Mouse (Mus musculus): ENCODE measurements around the gene Ccdc185. TPM values are rescaled to one million over a fixed set of nuclear protein-coding genes. Genes with fewer than 3 reads are reported as not detected.

The Ccdc185 gene
- polyA plus RNA-seq (2012; rRNA removed), result not detected in 2 replicates

DNA sequence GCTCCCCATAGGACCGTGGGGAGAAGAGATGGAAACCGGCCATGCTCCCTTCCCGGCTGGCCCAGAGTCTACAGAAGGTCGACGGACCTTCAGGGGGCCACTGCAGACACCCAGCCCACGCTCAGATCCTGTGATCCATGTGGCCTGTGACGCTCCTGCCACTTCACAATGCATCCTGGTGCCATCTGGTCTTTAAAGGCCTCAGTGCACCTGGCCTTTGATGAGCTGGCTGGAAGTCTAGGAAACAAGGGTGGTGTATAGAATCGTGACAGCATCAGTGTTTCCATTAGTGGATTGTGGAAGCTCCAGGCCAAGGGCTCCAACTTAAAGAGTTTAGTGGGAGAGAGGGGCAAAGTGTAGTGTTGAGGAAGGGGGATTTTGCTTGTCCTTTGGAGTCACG is at the start of gene Ccdc185:
TSS of gene Ccdc185 (minus strand) at position 101 of the 400 bp plus-strand sequence.
- no peak for TF ChIP-seq POLR2A (IDR thresholded peaks at IDR 0.05; ENCODE audit: borderline replicate concordance, extremely low read depth, insufficient read depth, insufficient read length, poor library complexity, severe bottlenecking)
- no peak for TF ChIP-seq CTCF (IDR thresholded peaks at IDR 0.05; ENCODE audit: borderline replicate concordance, extremely low read depth, insufficient read depth, insufficient read length)
- no peak for DNase-seq (ENCODE audit: low read depth)

DNA sequence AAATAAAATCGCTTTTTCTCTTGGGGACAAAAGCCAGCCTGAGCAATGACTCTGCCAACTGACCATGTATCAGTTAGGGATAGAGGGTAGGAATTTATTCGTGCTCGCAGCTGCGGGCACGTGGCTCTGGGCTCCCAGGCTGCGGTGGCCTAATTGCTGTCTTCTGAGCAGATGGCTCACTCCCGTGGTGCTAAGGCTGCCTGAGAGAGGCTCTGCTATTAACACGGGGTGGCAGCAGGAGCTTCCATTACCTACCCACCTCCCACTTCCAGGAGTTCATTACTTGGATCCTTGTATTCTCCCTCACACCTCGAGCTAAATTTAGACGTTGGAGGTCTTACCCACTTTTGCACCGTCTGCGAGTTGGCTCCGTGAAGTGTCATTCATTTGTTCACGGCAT is 48.1 kb upstream of the Ccdc185 start:
- DNase-seq (ENCODE audit: low read depth), result peak; percentile 77
- TF ChIP-seq CTCF (IDR thresholded peaks at IDR 0.05; ENCODE audit: borderline replicate concordance, extremely low read depth, insufficient read depth, insufficient read length) (no peak), POLR2A (IDR thresholded peaks at IDR 0.05; ENCODE audit: borderline replicate concordance, extremely low read depth, insufficient read depth, insufficient read length, poor library complexity, severe bottlenecking) (no peak)

DNA sequence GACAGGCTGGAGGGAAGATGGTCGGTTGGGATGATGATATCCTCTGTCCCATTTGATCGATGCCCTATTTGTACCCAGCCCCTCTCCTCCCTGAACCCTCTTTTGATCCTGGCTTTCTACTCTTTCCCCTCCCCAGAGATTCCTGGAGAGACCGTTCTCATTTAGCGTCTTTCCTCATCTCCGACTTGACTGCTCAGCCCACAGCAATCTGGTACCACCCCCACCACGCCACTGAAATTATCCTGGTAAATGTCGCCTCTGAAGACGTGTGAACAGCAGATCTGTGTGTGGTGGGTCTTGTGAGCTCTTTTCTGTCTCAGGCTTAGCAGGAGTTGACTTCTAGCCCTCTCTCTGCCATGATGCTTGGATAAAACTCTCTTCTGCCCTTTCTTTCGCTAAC is 45.6 kb upstream of the Ccdc185 start:
- TF ChIP-seq POLR2A (IDR thresholded peaks at IDR 0.05; ENCODE audit: borderline replicate concordance, extremely low read depth, insufficient read depth, insufficient read length, poor library complexity, severe bottlenecking) (no peak), CTCF (IDR thresholded peaks at IDR 0.05; ENCODE audit: borderline replicate concordance, extremely low read depth, insufficient read depth, insufficient read length) (no peak)

DNA sequence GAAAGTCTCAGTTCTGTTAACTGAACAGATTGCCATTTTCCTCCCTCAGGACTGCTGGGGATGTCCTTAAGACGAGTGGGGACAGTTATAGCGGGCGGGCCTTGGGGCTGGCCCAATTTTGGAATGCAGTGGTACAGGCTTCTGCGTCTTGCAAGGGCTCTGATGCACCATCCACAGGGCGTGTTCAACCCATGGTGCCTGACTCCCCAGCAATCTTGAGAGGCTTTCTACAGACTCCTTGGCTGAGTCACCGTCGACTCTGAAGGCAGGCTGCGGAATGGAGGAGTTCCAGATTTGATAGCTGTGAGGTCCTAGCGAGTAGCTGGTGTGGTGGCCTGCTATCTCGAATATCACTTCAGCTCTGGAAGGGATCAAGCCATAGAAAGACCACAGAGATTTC is 45.2 kb upstream of the Ccdc185 start:
- no peak for TF ChIP-seq CTCF (IDR thresholded peaks at IDR 0.05; ENCODE audit: borderline replicate concordance, extremely low read depth, insufficient read depth, insufficient read length)
- TF ChIP-seq POLR2A (IDR thresholded peaks at IDR 0.05; ENCODE audit: borderline replicate concordance, extremely low read depth, insufficient read depth, insufficient read length, poor library complexity, severe bottlenecking), result no peak
- no peak for DNase-seq (ENCODE audit: low read depth)

More for the DNA sequence above, 45.6 kb upstream of the Ccdc185 start:
- DNase-seq (ENCODE audit: low read depth), result no peak

DNA sequence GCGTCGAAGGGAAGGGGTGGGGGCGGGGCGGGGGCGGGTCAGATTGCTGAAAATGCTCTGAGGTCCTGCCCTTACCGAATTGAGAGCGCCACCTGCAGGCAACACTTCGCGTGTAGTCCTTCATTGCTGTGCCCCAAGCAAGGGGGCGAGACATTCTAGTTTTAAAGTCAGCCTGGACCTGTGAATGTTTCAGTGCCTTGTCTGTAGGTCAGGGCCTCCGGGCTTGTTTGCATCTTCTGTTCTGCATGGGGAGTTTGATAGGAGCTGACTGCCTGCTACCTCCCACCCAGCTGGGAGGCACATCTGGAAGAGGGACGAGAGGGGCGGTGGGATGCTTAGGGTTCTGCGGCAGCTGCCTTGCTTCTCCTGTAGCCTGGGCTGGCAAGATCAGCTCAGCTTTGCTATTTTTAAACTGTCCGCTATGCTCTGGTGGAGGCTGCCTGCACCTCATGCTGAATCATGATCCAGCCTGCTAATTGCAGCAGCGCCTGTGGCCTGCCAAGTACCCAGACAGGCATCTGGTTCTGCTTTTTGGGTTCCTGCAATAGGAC is 43.6 kb upstream of the Ccdc185 start:
- DNase-seq (ENCODE audit: low read depth), result peak; percentile 63
- TF ChIP-seq POLR2A (IDR thresholded peaks at IDR 0.05; ENCODE audit: borderline replicate concordance, extremely low read depth, insufficient read depth, insufficient read length, poor library complexity, severe bottlenecking) (no peak), CTCF (IDR thresholded peaks at IDR 0.05; ENCODE audit: borderline replicate concordance, extremely low read depth, insufficient read depth, insufficient read length) (peak; percentile 57; the same call in 1 of the 2 replicates)

DNA sequence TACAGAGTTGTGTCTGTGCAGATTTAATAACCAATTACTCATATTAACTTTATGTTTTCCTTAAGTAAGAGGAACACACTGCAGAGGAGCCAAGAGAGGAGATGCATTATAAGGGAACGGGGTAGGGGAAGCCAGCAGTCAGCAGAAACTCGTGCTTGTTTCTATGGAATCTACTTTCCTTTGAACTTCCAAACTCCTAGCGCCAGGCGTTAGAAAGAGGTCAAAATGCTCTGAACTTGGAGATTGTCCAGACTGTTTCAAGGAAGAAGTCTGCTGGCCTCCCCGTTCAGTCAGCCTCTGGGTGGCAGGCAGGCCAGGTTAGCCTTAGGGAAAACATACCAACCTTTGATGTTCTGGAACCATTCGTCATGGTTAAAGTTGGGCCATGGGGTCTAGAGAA is 39.9 kb upstream of the Ccdc185 start:
- TF ChIP-seq POLR2A (IDR thresholded peaks at IDR 0.05; ENCODE audit: borderline replicate concordance, extremely low read depth, insufficient read depth, insufficient read length, poor library complexity, severe bottlenecking) (no peak), CTCF (IDR thresholded peaks at IDR 0.05; ENCODE audit: borderline replicate concordance, extremely low read depth, insufficient read depth, insufficient read length) (no peak)
- DNase-seq (ENCODE audit: low read depth), result no peak

DNA sequence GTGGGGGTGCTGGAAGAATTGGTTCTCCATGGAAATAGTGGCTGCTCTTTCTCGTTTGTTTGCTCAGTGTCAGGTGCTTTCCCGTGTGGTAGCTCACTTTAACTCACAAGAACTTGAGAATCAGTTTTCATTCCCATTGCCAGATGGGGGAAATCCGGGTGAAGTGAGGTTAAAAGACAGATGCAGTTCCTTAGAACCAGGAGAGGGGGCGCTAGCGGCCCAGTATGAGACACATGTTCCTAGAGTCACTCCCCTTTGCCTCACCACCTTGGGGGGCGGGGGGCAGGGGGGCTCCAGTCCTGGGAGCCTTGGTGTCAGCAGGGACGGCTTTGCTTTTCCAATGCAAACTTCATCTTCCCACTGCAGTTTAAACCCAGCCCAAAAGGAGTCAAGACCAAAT is 38.0 kb upstream of the Ccdc185 start:
- TF ChIP-seq POLR2A (IDR thresholded peaks at IDR 0.05; ENCODE audit: borderline replicate concordance, extremely low read depth, insufficient read depth, insufficient read length, poor library complexity, severe bottlenecking), result no peak
- TF ChIP-seq CTCF (IDR thresholded peaks at IDR 0.05; ENCODE audit: borderline replicate concordance, extremely low read depth, insufficient read depth, insufficient read length), result peak; percentile 28; the same call in 1 of the 2 replicates

DNA sequence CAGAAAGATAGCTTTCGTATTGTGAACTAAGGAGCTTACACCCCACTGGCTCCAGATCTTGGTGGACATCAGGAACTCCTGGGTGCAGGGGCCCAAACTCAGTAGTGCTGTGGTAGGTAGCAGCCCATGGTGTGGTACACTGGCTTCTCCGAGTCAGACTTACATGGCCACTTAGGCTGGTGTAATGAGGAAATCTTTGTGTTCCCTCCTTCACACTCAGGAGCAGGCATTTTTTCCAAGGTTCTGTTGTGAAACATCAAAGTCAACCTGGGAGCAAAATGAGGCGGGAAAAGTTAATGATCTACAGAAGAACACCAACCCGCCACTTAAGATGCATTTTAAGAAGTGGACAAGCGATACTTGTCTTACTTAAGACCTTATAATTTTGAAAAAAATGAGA is 36.5 kb upstream of the Ccdc185 start:
- no peak for DNase-seq (ENCODE audit: low read depth)
- no peak for TF ChIP-seq CTCF (IDR thresholded peaks at IDR 0.05; ENCODE audit: borderline replicate concordance, extremely low read depth, insufficient read depth, insufficient read length)
- TF ChIP-seq POLR2A (IDR thresholded peaks at IDR 0.05; ENCODE audit: borderline replicate concordance, extremely low read depth, insufficient read depth, insufficient read length, poor library complexity, severe bottlenecking), result no peak

More for the DNA sequence above, 38.0 kb upstream of the Ccdc185 start:
- DNase-seq (ENCODE audit: low read depth), result no peak

DNA sequence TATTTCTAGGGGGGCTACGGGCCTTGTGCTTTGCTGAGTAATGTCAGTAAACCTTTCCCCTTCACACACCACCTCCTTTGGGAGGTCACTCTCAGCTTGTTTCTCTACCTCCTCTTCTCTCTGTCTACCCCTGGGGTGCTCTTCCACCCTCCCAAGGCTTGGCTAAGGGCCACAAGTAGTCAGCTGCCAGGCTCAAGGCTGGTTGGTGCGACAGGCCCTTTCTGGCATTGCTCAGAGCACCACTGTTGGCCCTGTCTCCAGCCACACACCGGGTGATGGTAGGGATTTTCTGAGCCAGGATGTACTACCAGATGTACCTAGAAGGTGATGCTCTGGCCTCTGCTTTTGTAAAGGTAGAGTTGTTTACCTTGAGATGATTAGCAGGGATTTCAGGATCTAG is 35.8 kb upstream of the Ccdc185 start:
- no peak for TF ChIP-seq POLR2A (IDR thresholded peaks at IDR 0.05; ENCODE audit: borderline replicate concordance, extremely low read depth, insufficient read depth, insufficient read length, poor library complexity, severe bottlenecking)
- no peak for TF ChIP-seq CTCF (IDR thresholded peaks at IDR 0.05; ENCODE audit: borderline replicate concordance, extremely low read depth, insufficient read depth, insufficient read length)
- no peak for DNase-seq (ENCODE audit: low read depth)

DNA sequence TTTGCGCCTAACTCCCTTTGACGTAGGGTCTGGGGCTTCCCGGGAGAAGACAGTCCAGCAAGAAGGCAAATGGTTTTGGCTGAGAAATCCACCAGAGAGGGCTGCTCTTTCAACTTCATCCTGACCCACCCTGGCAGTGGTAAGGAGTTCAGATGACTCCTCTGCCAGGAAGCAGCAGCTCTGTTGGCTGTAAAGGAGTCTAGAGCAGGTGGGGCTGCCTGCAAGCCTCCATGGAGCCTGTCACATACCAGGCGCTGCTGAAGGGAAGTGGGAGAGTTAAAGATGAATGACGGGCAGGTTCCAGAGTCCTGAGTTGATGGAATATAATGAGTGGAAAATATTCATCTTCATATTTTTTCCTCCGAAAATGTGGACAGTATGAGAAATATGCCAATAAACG is 34.8 kb upstream of the Ccdc185 start:
- TF ChIP-seq POLR2A (IDR thresholded peaks at IDR 0.05; ENCODE audit: borderline replicate concordance, extremely low read depth, insufficient read depth, insufficient read length, poor library complexity, severe bottlenecking), result no peak
- TF ChIP-seq CTCF (IDR thresholded peaks at IDR 0.05; ENCODE audit: borderline replicate concordance, extremely low read depth, insufficient read depth, insufficient read length), result no peak
- no peak for DNase-seq (ENCODE audit: low read depth)

DNA sequence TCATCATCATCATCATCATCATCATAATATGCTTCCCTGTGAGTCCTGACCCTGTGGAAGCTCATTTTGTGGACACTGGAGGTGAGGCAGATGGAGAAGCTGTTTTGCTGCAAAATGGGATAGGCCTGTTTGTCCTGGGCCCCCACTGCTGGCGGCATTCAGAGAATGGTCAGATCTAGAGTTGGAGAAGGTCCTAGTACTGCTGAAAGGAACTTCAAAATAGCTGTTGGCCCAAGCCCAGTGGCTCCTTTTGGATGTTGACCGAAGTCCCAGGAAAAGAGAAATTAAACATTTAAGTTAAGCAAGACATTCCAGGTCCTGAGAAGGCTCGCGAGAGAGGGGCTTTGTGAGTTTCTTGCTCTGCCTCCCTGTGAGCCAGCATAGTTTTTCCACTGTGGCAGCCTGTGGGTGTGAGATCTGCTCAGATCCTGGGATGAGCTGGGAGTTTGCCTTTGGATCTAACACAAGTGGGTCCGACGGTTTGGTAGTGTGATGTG is 30.1 kb upstream of the Ccdc185 start:
- TF ChIP-seq POLR2A (IDR thresholded peaks at IDR 0.05; ENCODE audit: borderline replicate concordance, extremely low read depth, insufficient read depth, insufficient read length, poor library complexity, severe bottlenecking), result no peak
- no peak for TF ChIP-seq CTCF (IDR thresholded peaks at IDR 0.05; ENCODE audit: borderline replicate concordance, extremely low read depth, insufficient read depth, insufficient read length)
- no peak for DNase-seq (ENCODE audit: low read depth)

DNA sequence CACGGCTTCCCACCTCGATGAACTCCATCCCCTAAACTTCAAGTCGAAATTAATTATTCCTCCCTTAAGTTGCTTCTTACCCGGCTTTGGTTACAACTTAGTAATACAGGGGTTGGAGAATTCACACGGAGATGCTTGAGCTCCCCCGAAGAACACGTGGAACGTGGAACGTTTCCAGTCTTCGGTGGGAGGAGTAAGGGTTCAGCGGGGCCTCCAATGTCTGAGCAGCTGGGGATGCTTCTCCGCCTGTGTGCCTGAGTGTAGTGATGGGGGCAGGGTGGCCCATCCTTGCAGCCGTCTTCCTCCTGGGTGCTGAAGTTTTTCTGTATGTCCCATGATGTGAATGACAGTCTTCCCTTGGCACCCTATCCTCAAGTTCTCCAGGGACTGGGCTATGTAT is 29.2 kb upstream of the Ccdc185 start:
- DNase-seq (ENCODE audit: low read depth), result no peak
- TF ChIP-seq POLR2A (IDR thresholded peaks at IDR 0.05; ENCODE audit: borderline replicate concordance, extremely low read depth, insufficient read depth, insufficient read length, poor library complexity, severe bottlenecking) (no peak), CTCF (IDR thresholded peaks at IDR 0.05; ENCODE audit: borderline replicate concordance, extremely low read depth, insufficient read depth, insufficient read length) (no peak)
